Mouse (Mus musculus) kidney, adult 2 months (tissue): ENCODE data around the gene Akt1.

Experiments used
- CTCF ChIP-seq: fragments of 200-500 bp; conservative IDR thresholded peaks from 2 replicates; pipeline ENCODE4 v1.5.1; 2011; ENCODE audit warnings: low read depth, mild to moderate bottlenecking, control low read depth, low read length, moderate library complexity, mixed read lengths; ENCODE audit not compliant: insufficient read depth, insufficient read length
- POLR2A ChIP-seq: fragments of 200-500 bp; IDR thresholded peaks from one replicate; pipeline ENCODE4 v1.6.1; 2011; ENCODE audit warnings: low read depth, low read length, control low read depth

DNA sequence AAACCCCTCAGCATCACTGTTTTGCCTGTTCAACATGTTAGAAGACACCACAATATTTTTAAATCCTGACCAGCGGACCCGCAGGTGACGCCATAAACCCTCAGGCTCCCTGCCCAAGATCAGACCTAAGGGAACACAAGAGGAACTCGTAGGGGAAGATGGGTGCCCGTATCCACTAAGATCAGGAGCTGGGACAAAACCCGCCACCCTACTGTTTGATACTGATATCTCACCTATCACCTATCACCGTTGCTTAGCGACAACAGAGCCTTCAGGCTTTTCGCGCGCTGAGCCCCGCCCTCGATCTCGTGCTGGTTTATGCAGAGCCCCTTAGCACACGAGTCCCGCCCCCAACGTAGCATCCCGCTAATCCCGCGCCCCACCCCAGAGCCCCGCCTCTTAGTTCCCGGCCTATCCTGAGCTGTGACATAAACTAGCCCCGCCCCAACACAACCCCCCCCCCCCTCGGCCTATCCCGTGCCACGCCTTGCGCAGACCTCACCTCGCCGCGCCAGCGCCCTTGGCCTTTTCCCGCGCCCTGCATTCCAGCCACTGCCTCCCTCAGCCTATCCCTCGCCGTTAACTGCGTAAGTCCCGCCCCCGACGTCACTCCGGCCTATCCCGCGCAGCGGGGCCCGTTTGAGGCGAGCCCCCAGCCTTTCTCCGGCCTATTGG lies 30.4 kb downstream of the Akt1 start, which contains the start of gene Siva1:
- no peak for TF ChIP-seq CTCF
- TF ChIP-seq POLR2A, result no peak
